Mouse (Mus musculus) midbrain, embryonic 11.5 days (tissue): Measurements from ENCODE around the gene AI467606. TPM values are rescaled to one million over a fixed set of nuclear protein-coding genes. Genes with fewer than 3 reads are reported as not detected.

Experiments used
- ATAC-seq: fragments of 200-750 bp; cut with Nextera tagmentation; 2 replicates; pipeline ENCODE4 v1.8.0; 2017; ENCODE audit warnings: moderate TSS enrichment, moderate library complexity; ENCODE audit not compliant: low FRiP score
- DNase-seq: peaks from one replicate; pipeline ENCODE4 v3.0.0; 2015; ENCODE audit warnings: low spot score; ENCODE audit errors: missing footprints
- H3K27ac ChIP-seq: fragments of 300-500 bp; sonication (generic); 2 replicates; pipeline ENCODE4 v1.5.1; 2014; ENCODE audit warnings: low read depth, low read length
- H3K27me3 ChIP-seq: fragments of 300-500 bp; sonication (generic); 2 replicates; pipeline ENCODE4 v1.6.1; 2014; ENCODE audit warnings: mild to moderate bottlenecking, low read length, moderate library complexity, mixed read lengths; ENCODE audit not compliant: control insufficient read depth, insufficient read depth
- H3K36me3 ChIP-seq: fragments of 300-500 bp; sonication (generic); 2 replicates; pipeline ENCODE4 v1.6.1; 2014; ENCODE audit warnings: mild to moderate bottlenecking, low read length, moderate library complexity, mixed read lengths; ENCODE audit not compliant: control insufficient read depth, insufficient read depth
- H3K4me1 ChIP-seq: fragments of 300-500 bp; sonication (generic); 2 replicates; pipeline ENCODE4 v1.6.1; 2014; ENCODE audit warnings: low read length; ENCODE audit not compliant: control insufficient read depth, insufficient read depth
- H3K4me2 ChIP-seq: fragments of 300-500 bp; sonication (generic); 2 replicates; pipeline ENCODE4 v1.6.1; 2014; ENCODE audit warnings: mild to moderate bottlenecking, moderate library complexity
- H3K4me3 ChIP-seq: fragments of 300-500 bp; sonication (generic); 2 replicates; pipeline ENCODE4 v1.5.1; 2014; ENCODE audit warnings: low read depth, low read length
- H3K9ac ChIP-seq: fragments of 300-500 bp; sonication (generic); 2 replicates; pipeline ENCODE4 v1.6.1; 2014; ENCODE audit warnings: low read length
- H3K9me3 ChIP-seq: fragments of 300-500 bp; sonication (generic); 2 replicates; pipeline ENCODE4 v1.6.1; 2016; ENCODE audit warnings: low read length; ENCODE audit not compliant: control insufficient read depth
- WGBS: fragments of 180-500 bp; shearing (Covaris S2); extraction: QIAGEN DNeasy Blood & Tissue Kit; methylation state at CpG from one replicate; pipeline ENCODE4 v1.1.7; 2014; 5-methylcytosine and 5-hydroxymethylcytosine counted together
- polyA plus RNA-seq: library from polyadenylated mRNA; unstranded; fragments of >200 nt; fragmentation: Nextera tagmentation; extraction: Ambion mirVana; gene quantifications from 2 replicates; pipeline ENCODE4 v1.2.1, GENCODE M21; 2014

AI467606 gene
- polyA plus RNA-seq: 1.3 and 1.7 TPM in 2 replicates

DNA sequence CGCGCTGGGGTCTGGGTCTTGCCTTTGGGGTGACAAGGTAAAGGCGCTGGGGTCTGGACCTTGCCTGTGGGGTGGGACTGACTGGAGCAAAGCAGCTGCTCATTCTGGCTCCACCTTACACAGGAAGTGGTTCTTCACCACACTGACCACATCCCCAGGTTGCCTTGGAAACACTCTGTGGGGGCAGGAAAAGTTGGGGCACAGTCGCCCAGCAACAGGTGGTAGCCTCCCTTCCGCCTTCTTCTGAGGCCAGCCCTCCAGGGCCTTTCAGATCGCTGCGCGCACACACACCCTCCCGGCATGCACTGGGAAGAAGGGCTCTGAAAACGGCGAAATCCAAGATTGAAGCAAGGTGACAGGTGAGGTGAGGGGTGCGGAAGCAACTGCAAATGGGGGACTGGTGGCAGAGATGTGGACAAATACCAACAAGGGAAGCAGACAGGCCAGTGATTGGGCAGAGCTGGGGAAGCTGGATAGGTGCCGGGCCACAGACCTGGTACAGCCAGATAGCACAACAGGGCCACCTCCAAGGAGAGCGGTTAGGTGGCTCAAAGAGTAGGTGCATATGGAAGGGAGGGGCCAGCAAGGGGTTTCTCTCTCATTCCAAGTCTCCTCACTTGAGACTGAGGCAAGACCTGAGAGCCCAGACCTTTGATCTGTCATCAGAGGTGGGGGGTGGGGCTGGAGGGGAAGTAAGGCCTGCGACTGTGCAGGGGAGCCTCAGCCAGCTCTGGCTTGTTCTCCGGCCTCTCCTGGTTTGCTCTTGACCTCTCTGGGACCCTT, at the start of gene AI467606:
Gene AI467606 (plus strand): TSS at position 246 of the 783 bp plus-strand sequence.
- no peaks in the 10 kb centered on the region for H3K27me3 ChIP-seq
- no peak within 1 kb of the TSS for H3K4me3 ChIP-seq
- H3K4me2 ChIP-seq: no peak within 1 kb of the TSS
- no peaks in the 10 kb centered on the region for H3K36me3 ChIP-seq
- H3K9ac ChIP-seq: peak within 1 kb of the TSS; percentile 24; the same call in 1 of the 2 replicates
- no peak for DNase-seq
- no peak for ATAC-seq
- no peaks in the 10 kb centered on the region for H3K9me3 ChIP-seq
- H3K4me1 ChIP-seq: peaks cover 6% of the 10 kb centered on the region; the same call in 1 of the 2 replicates
- no peak within 1 kb of the TSS for H3K27ac ChIP-seq
- 73% methylated on average over 16 of the region's 16 CpGs for WGBS

DNA sequence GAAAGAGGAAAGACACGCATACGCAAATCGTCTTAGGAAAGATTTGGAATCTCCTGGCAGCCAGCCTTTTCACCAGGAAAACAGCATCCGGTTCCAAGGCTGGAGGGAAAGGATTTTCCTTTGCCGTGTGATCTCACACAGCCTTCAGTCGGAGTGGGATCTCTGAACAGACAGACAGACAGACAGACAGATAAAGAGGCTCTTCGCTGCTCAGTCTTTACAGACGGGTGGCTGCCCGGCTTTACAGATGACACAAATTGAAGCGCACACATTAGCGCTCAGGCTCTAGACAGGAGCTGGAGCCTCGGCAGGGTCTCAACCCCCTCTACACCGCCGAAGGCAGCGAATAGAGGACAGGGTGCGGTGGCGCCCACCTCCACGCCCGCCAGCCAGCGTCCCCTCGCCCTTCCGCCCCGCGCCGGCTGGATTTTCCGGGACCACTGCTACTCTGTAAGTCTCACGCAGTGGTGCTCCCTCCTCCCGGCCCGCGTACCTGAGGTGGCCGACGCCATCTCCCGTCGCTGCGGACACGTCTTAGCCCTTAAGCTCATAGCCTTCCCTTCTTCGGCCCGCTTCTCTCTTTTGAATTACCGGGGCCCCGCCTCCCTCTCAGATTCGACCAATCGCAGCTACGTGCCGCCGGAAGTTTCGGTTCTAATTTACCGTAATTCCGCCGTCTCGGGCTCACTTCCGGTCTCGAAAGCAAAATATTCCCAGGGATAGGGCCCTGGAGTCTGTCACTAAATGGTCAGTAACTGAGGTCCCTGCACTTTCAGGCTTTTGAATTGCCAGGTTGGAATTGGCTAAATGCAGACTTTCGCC, 49.1 kb upstream of the AI467606 start, which contains the start of gene Kif22:
Gene Kif22 (minus strand): TSS at position 621 of the 822 bp plus-strand sequence.
- no peaks in the 10 kb centered on the region; the same call in 1 of the 2 replicates for H3K36me3 ChIP-seq
- under 1% methylated on average over 53 of the region's 53 CpGs for WGBS
- H3K27me3 ChIP-seq: no peaks in the 10 kb centered on the region
- peak within 1 kb of the TSS; percentile 95 for H3K4me3 ChIP-seq
- no peak within 1 kb of the TSS; the same call in 1 of the 2 replicates for H3K27ac ChIP-seq
- no peaks in the 10 kb centered on the region for H3K9me3 ChIP-seq
- peaks cover 11% of the 10 kb centered on the region for H3K4me1 ChIP-seq
- H3K4me2 ChIP-seq: peak within 1 kb of the TSS; percentile 84
- peak within 1 kb of the TSS; percentile 93 for H3K9ac ChIP-seq
- DNase-seq (peak; percentile 98), ATAC-seq (peak; percentile 82)

- WGBS: 77% methylated on average over 5 of the region's 5 CpGs
- Histone ChIP-seq H3K36me3 (no peaks in the 10 kb centered on the region), H3K4me2 (no peak overlapping the region), H3K27ac (no peak overlapping the region), H3K4me3 (no peak overlapping the region), H3K4me1 (no peaks in the 10 kb centered on the region), H3K9ac (no peak overlapping the region), H3K27me3 (no peaks in the 10 kb centered on the region), H3K9me3 (no peaks in the 10 kb centered on the region)
- no peak for ATAC-seq
- no peak for DNase-seq
Observed at GRCm38 (mm10) chr7:127055026-127055585, 36.1 kb upstream of the AI467606 start.

- no peak for DNase-seq
- Histone ChIP-seq H3K27me3 (no peaks in the 10 kb centered on the region), H3K9ac (no peak overlapping the region), H3K9me3 (no peaks in the 10 kb centered on the region), H3K36me3 (no peaks in the 10 kb centered on the region), H3K27ac (no peak overlapping the region), H3K4me3 (no peak overlapping the region), H3K4me2 (no peak overlapping the region), H3K4me1 (no peaks in the 10 kb centered on the region)
- 90% methylated on average over 6 of the region's 6 CpGs for WGBS
- ATAC-seq: no peak
Observed at GRCm38 (mm10) chr7:127065538-127065937, 25.6 kb upstream of the AI467606 start.

DNA sequence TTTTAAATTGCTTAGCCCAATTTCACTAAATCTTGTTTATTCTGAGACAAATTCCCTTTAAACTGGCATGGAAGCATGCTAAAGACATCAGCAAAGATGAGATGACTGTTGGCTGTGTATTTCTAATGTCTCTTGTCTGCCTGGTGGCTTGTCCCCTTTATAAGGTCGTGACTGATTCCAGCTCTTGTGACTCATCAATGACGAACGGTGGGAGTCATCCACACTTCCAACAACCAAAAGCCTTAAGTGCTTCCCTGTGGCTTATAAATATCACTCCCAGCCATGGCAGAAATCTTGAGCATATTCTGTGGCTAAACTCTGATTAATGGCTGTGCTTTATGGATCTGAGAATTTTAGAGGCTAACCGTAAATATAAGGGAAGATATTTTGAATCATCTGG, 24.8 kb upstream of the AI467606 start:
- DNase-seq (no peak), ATAC-seq (no peak)
- Histone ChIP-seq H3K4me2 (no peak overlapping the region), H3K9me3 (no peaks in the 10 kb centered on the region), H3K27me3 (no peaks in the 10 kb centered on the region), H3K4me3 (no peak overlapping the region), H3K27ac (no peak overlapping the region), H3K9ac (no peak overlapping the region), H3K4me1 (no peaks in the 10 kb centered on the region), H3K36me3 (no peaks in the 10 kb centered on the region)
- 88% methylated on average over 4 of the region's 4 CpGs for WGBS

GRCm38 (mm10) chr7:127070871-127071413, 20.2 kb upstream of the AI467606 start:
- H3K4me2 ChIP-seq: no peak overlapping the region
- WGBS: 79% methylated on average over 4 of the region's 4 CpGs
- H3K27ac ChIP-seq: no peak overlapping the region
- no peaks in the 10 kb centered on the region for H3K27me3 ChIP-seq
- ATAC-seq: no peak
- no peak overlapping the region for H3K9ac ChIP-seq
- no peaks in the 10 kb centered on the region for H3K4me1 ChIP-seq
- H3K36me3 ChIP-seq: no peaks in the 10 kb centered on the region
- no peak for DNase-seq
- H3K4me3 ChIP-seq: no peak overlapping the region
- H3K9me3 ChIP-seq: no peaks in the 10 kb centered on the region

DNA sequence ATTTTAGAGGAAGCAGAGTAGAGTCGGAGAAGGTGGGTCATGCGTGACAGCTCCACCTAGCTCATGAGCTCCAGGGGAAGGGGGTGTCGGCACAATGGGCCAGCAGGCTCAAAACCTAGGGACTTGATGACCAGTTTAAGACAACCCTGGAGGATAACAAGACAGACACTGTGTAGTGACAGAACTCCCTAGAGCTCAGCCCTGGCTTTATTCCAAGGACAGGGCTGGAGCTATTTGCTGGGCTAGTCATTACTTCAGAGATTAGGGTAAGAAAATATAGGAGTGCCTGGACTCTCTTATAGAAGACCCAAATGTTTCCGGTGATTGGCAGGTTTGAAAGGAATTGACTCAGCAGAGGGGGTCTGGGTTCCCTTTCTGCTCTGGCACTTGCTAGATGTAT, 17.9 kb upstream of the AI467606 start:
- Histone ChIP-seq H3K27me3 (no peaks in the 10 kb centered on the region), H3K36me3 (no peaks in the 10 kb centered on the region), H3K27ac (no peak overlapping the region), H3K4me1 (no peaks in the 10 kb centered on the region), H3K4me3 (no peak overlapping the region), H3K4me2 (no peak overlapping the region), H3K9ac (no peak overlapping the region), H3K9me3 (no peaks in the 10 kb centered on the region)
- DNase-seq (no peak), ATAC-seq (no peak)
- 85% methylated on average over 4 of the region's 4 CpGs for WGBS

DNA sequence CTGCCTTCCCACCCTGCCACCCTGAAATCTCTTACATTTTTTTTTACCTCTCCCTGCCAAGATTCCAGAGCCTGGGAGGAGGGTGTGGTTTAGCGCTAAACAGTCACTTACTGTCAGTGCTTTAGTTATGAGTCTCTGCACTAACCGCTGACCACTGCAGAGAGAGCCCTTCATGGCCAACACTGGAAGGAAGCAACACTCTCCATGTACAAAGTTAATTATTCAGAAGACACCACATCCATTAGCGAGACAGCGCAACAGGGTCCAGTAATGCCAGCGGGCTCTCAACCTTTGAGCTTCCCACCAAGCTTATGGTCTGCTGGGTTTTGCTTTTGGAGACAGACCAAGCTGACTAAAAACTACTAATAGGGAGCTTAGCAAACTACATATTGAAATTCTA, 15.0 kb upstream of the AI467606 start:
- H3K27ac ChIP-seq: no peak overlapping the region
- 92% methylated on average over 5 of the region's 5 CpGs for WGBS
- no peaks in the 10 kb centered on the region for H3K4me1 ChIP-seq
- H3K4me3 ChIP-seq: no peak overlapping the region
- ATAC-seq: no peak
- no peaks in the 10 kb centered on the region for H3K36me3 ChIP-seq
- DNase-seq: no peak
- no peak overlapping the region for H3K9ac ChIP-seq
- H3K4me2 ChIP-seq: no peak overlapping the region
- H3K27me3 ChIP-seq: no peaks in the 10 kb centered on the region
- no peaks in the 10 kb centered on the region for H3K9me3 ChIP-seq
